Mouse (Mus musculus) gastrocnemius, adult 2 months (tissue): ENCODE data around the gene Por. TPM values are rescaled to one million over a fixed set of nuclear protein-coding genes. Genes with fewer than 3 reads are reported as not detected.

Experiments used
- DNase-seq: peaks from one replicate; pipeline ENCODE4 v3.0.0; 2022
- H3K27ac ChIP-seq: fragments of 200-600 bp; 2 replicates; pipeline ENCODE4 v1.8.1; 2022; ENCODE audit warnings: mild to moderate bottlenecking
- H3K4me3 ChIP-seq: fragments of 200-600 bp; 2 replicates; pipeline ENCODE4 v1.8.1; 2022; ENCODE audit warnings: mild to moderate bottlenecking, moderate library complexity
- CTCF ChIP-seq: fragments of 200-600 bp; IDR thresholded peaks from 2 replicates; pipeline ENCODE4 v1.8.1; 2022; ENCODE audit warnings: antibody characterized with exemption, mild to moderate bottlenecking, moderate library complexity
- intact Hi-C: fragments of 180-260 bp; cut with DNase I; formaldehyde crosslinking; loops from one replicate; pipeline ENCODE4 v1.15.1; 2025
- total RNA-seq, 2 experiments: library from RNA; stranded (reverse); gene quantifications; 2 replicates each; pipeline ENCODE4 v1.2.3; 2021

Gene Por
- total RNA-seq, 2 experiments from 2014 or later: 31.4 to 32.7 TPM

GRCm38 (mm10) chr5:135642686-135643551, 26.9 kb upstream of the Por start:
- Histone ChIP-seq H3K27ac (peak overlapping the region; percentile 79), H3K4me3 (no peak overlapping the region)
- no peak for TF ChIP-seq CTCF
- DNase-seq: peak; percentile 73
- intact Hi-C loops: no loop called here

DNA sequence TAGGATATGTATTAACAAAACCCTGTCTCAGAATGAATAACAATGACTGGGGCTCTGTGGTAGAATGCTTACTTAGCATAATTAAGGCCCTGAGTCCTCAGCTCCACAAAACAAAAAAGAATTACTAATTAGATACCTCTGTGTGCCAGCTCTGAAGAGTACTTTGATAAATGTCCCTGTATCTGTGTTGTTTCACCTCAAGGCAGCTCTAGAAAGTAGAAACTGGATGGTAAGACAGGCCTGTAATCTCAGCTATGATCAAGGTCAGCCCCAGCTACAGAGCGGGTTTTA, 26.3 kb upstream of the Por start:
- no peak for TF ChIP-seq CTCF
- Histone ChIP-seq H3K27ac (peak overlapping the region; percentile 79; the same call in 1 of the 2 replicates), H3K4me3 (no peak overlapping the region)
- intact Hi-C loops: no loop called here
- DNase-seq: no peak

- H3K27ac ChIP-seq: no peak overlapping the region
- no peak for DNase-seq
- TF ChIP-seq CTCF: no peak
- intact Hi-C loops: no loop called here
- no peak overlapping the region for H3K4me3 ChIP-seq
Observed at GRCm38 (mm10) chr5:135643869-135644268, 26.0 kb upstream of the Por start.

GRCm38 (mm10) chr5:135645330-135645729, 24.5 kb upstream of the Por start:
- Histone ChIP-seq H3K4me3 (no peak overlapping the region), H3K27ac (no peak overlapping the region)
- intact Hi-C loops: no loop called here
- no peak for TF ChIP-seq CTCF
- DNase-seq: no peak

GRCm38 (mm10) chr5:135646038-135646437, 23.8 kb upstream of the Por start:
- no peak for DNase-seq
- no peak for TF ChIP-seq CTCF
- Histone ChIP-seq H3K4me3 (no peak overlapping the region), H3K27ac (no peak overlapping the region)
- intact Hi-C loops: no loop called here

DNA sequence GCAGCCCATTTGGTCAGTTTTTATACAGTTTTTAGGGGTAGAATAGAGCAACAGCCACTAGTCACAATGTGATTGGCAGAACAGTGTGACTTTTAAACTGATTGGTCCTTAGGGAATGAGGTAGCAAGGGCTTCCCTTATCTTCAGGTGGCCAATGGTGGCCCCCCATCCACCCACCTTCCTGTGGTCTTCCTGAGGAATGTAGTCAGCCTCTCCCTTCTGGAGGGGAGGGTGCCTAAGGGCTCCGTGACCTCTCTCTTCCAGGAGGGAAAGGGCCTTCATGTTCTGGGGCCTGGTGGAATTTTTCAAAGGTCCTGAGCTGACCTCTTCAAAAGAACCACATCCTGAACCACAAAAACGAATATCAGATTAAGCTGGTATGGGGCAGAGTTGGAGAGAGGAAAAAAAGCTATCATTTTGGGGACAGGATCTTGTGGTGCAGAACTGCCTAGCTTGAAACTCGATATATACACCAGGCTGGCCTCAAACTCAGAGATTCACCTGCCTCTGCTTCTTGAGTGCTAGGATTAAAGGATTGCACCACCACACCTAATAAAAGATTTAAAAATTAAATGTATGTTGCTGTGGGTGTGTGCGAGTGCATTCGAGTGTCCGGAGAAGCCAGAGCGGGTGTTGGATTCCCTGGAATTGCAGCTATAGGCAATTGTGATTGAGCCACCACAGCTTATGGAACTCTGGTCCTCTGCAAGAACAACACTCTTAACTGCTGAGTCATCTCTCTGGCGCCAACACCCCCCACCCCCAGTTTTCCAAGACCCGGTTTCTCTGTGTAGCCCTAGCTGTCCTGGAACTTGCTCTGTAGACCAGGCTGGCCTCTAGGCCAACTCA, 21.1 kb upstream of the Por start:
- no peak for DNase-seq
- Histone ChIP-seq H3K27ac (no peak overlapping the region), H3K4me3 (no peak overlapping the region)
- TF ChIP-seq CTCF: no peak
- intact Hi-C loops: no loop called here

DNA sequence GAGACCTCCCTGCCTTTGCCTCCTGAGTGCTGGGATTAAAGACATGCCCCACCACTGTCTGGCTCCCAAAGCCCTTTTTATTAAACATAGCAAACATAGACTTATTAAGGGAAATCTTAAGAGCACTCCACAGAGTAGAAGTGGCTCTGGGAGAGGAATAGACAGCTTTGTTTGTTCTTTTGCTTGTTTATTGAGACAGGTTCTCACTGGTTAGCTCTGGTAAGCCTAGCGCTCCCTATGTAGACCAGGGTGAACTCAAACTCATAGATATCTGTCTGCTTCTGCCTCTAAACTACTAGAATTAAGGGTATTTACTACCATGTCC, 20.6 kb upstream of the Por start:
- intact Hi-C loops: no loop called here
- H3K27ac ChIP-seq: no peak overlapping the region
- TF ChIP-seq CTCF: no peak
- no peak for DNase-seq
- no peak overlapping the region for H3K4me3 ChIP-seq

DNA sequence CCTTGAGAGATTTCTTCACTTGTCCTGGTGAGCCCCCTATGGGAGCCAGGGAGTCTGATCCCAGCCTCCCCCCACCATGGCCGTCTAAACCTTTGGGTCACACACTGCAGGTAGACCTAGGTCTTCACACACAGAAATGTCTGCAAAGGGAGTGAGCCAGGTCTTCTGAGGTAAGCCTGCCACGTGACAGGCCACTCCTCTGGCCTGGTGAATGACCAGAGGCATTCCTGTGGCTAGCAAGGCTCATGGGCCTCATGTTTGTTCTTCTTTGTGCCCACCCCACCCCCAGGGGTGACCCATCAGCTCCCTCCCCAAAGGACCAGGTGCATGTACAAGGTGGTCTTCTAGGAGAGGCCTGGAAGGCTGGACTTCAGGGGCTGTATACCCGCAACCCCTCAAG, 18.3 kb upstream of the Por start:
- no peak for DNase-seq
- H3K4me3 ChIP-seq: no peak overlapping the region
- no peak overlapping the region for H3K27ac ChIP-seq
- no peak for TF ChIP-seq CTCF
- intact Hi-C loops: no loop called here

- intact Hi-C loops: no loop called here
- Histone ChIP-seq H3K4me3 (no peak overlapping the region), H3K27ac (peak overlapping the region; percentile 76)
- DNase-seq: peak; percentile 70
- no peak for TF ChIP-seq CTCF
Observed at GRCm38 (mm10) chr5:135653209-135653608, 16.6 kb upstream of the Por start.

- Histone ChIP-seq H3K27ac (no peak overlapping the region), H3K4me3 (no peak overlapping the region)
- no peak for TF ChIP-seq CTCF
- intact Hi-C loops: no loop called here
- DNase-seq: no peak
Observed at GRCm38 (mm10) chr5:135656046-135656445, 13.8 kb upstream of the Por start.

DNA sequence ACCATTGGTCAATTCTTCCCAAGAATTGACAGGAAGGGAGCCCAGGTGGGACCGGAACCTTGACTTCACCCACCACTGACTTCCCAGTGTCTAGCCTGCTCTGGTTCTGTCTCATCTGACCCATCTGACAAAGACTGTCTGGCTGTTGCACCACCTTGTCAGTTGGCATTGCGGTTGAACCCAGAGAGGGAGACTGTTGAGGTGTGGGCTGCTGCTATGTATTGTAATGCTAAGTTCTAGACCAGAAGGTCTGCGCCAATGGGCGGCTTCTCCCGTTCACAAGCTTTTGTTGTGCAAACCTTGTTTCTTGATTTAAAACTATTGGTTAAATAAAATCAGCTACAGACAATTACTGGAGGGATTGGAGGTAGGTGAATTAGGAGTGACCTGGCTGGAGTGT, 12.7 kb upstream of the Por start:
- Histone ChIP-seq H3K4me3 (no peak overlapping the region), H3K27ac (no peak overlapping the region)
- no peak for TF ChIP-seq CTCF
- DNase-seq: no peak
- intact Hi-C loops: no loop called here

DNA sequence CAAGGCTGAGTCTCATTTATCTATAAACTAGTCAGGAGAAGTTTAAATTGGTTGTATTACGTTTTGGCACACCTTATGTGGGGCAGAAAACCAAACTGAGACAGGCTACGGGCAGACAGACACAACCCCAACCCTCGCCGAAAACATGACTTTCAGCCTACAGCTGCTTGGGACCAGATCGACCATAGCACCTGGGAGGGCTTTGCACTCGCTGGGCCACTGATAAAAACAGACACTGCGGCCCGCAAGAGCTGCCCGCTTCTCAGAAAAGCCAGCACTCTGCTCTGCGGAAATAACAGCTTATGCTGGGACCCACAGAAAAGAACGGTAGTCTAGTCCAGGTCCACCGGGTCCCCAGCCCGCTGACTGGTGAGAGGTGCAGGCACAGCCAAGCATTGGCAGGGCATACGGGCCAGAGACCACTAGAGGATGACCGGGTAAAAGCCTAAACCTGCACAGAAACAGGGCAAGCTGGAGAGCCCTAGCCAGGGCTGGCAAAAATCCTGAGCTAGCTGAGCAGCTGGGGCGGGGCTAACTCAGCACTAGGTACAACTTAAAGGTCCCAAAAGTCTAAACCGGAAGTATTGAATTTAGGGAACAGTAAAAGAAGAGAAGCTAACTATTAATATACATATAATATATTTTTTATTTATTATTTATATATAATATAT, 12.0 kb upstream of the Por start:
- H3K4me3 ChIP-seq: peak overlapping the region; percentile 47
- intact Hi-C loops: no loop called here
- DNase-seq: peak; percentile 30
- no peak for TF ChIP-seq CTCF
- peak overlapping the region; percentile 49; the same call in 1 of the 2 replicates for H3K27ac ChIP-seq

DNA sequence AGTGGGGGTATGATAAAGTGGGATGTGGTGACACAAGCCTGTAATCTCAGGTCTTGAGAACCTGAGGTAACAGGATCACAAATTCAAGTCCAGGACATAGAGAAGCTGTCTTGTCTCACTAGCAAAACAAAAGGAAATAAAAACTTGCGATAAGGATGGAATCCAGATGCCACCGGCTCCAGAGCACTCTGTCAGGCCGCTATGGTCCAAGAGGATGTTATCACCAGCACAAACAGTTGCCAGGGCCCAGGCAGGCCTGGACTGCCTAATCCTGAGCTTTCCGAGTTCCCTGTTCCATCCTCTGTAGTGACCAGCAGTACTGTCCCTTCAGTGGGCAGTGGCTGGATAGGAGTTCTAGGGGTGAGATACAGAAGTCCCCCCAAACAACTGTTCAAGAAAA, 9.9 kb upstream of the Por start:
- Histone ChIP-seq H3K4me3 (no peak overlapping the region), H3K27ac (no peak overlapping the region)
- DNase-seq: no peak
- intact Hi-C loops: no loop called here
- TF ChIP-seq CTCF: no peak
